Mouse (Mus musculus) gastrocnemius, postnatal 10 days (tissue): Measurements from ENCODE around the gene Fgfbp3. TPM values are rescaled to one million over a fixed set of nuclear protein-coding genes. Genes with fewer than 3 reads are reported as not detected.
"Not testable (repeated sequence)": the region's sequence is repeated elsewhere in the genome, so short reads cannot be mapped to it uniquely, and the experiment has no call there.

ENCODE experiments used
- DNase-seq: peaks from one replicate; pipeline ENCODE4 v3.0.0; 2021; ENCODE audit warnings: mixed read lengths
- total RNA-seq, 2 experiments: library from RNA; stranded (reverse); gene quantifications; 2 replicates each; pipeline ENCODE4 v1.2.3; 2021

Fgfbp3 gene
- total RNA-seq, 2 experiments from 2014 or later = 2.0 to 4.4 TPM

- DNase-seq = no peak
Measured at GRCm38 (mm10) chr19:36910424-36911045, 8.9 kb downstream of the Fgfbp3 start.

- peak; percentile 76 for DNase-seq
Measured at GRCm38 (mm10) chr19:36909676-36910292, 9.6 kb downstream of the Fgfbp3 start.

- no peak for DNase-seq
Measured at GRCm38 (mm10) chr19:36909150-36909549, 10.3 kb downstream of the Fgfbp3 start.

- peak; percentile 22 for DNase-seq
Measured at GRCm38 (mm10) chr19:36904211-36905007, 15.0 kb downstream of the Fgfbp3 start.

GRCm38 (mm10) chr19:36903377-36903776 is 16.0 kb downstream of the Fgfbp3 start:
- no peak for DNase-seq

- DNase-seq = peak; percentile 29
Measured at GRCm38 (mm10) chr19:36897778-36898177, 21.6 kb downstream of the Fgfbp3 start.

GRCm38 (mm10) chr19:36896791-36897569 is 22.4 kb downstream of the Fgfbp3 start:
- no peak for DNase-seq

GRCm38 (mm10) chr19:36891746-36892145 is 27.7 kb downstream of the Fgfbp3 start:
- DNase-seq = no peak

- DNase-seq = no peak
Measured at GRCm38 (mm10) chr19:36887706-36888105, 31.7 kb downstream of the Fgfbp3 start.

- no peak for DNase-seq
Measured at GRCm38 (mm10) chr19:36886316-36886715, 33.1 kb downstream of the Fgfbp3 start.

GRCm38 (mm10) chr19:36883119-36883518 is 36.3 kb downstream of the Fgfbp3 start:
- peak; percentile 36 for DNase-seq

- no peak for DNase-seq
Measured at GRCm38 (mm10) chr19:36878743-36879495, 40.5 kb downstream of the Fgfbp3 start.

- no peak for DNase-seq
Measured at GRCm38 (mm10) chr19:36877329-36877728, 42.1 kb downstream of the Fgfbp3 start.

- DNase-seq = no peak
Measured at GRCm38 (mm10) chr19:36874651-36875050, 44.8 kb downstream of the Fgfbp3 start.

- not testable (repeated sequence) for DNase-seq
Measured at GRCm38 (mm10) chr19:36868675-36869074, 50.7 kb downstream of the Fgfbp3 start.

Other genes starting within 250 kb of the Fgfbp3 start
- gene Ppp1r3c, start 183.0 kb downstream of the Fgfbp3 start, total RNA-seq = 100 to 1,000 TPM in 1 of 2 experiments, 10 to 100 TPM in 1; 85.4 to 102 TPM
- 100 to 1,000 TPM; 130 to 156 TPM for gene Tnks2, start 85.4 kb downstream of the Fgfbp3 start, total RNA-seq
- 10 to 100 TPM; 10.3 to 10.7 TPM for gene Btaf1, start 6.5 kb upstream of the Fgfbp3 start, total RNA-seq